Mouse (Mus musculus) stomach, postnatal 0 days (tissue): Measurements from ENCODE around the gene Rsbn1l.

Experiments
- CTCF ChIP-seq: IDR thresholded peaks from 2 replicates; pipeline ENCODE4 v1.5.1; 2016; ENCODE audit warnings: antibody characterized with exemption, low read depth, mild to moderate bottlenecking, moderate library complexity
- EP300 ChIP-seq: optimal IDR thresholded peaks from 2 replicates; pipeline ENCODE3; 2016; ENCODE audit warnings: antibody characterized with exemption

DNA sequence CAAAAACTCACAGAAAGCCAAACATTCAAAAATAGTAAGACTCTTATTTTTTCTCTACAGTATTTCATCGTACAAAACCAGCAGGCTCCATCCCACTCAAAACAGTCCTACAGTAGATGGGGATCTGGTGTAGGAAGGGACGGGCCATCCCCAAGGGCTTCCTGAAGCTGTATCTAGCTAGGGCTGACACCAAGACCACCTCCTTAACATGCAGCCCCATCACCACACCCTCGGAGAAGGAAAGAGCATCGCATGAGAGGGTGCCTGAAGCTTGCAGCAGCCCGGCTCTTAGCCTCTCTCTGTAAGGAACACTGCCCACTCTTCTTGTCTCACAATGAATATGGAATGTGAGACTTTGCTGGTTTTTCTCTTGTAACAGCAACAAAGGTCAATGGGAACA is 17.7 kb downstream of the Rsbn1l start:
- TF ChIP-seq CTCF (no peak), EP300 (no peak)
